ENCODE assay signal across 21 mouse cellular contexts in genomic region chr17:34427597-34427996, GRCm38 (mm10).
A peak's percentile ranks its signal among the peaks of the same experiment; 100 is the strongest.
DNase-seq lines count a peak whose midpoint lies in the region; ATAC-seq lines count a peak whose summit lies in the region.
"Had no signal": no experiment of that assay in that cellular context is flagged by ENCODE, and none has a peak within 500 bp of the region (broad histone marks: within the 10 kb centered on the region; RNA-seq: fewer than 3 reads in every experiment).

No protein-coding gene starts in this region.

- ATAC-seq in frontal cortex, adult (ENCODE audit: low TSS enrichment), result 0 out of 2 replicates have a peak, but pooled peaks have one; percentile 57
- ATAC-seq: forebrain, postnatal 0 days; intestine, embryonic 16.5 days; midbrain, embryonic 16.5 days had no signal

- no peak for DNase-seq in frontal cortex, postnatal 36 days (ENCODE audit: low spot score in 2 of 2)
- peak; percentile 15 to 37 for DNase-seq in right cerebral cortex, adult 2 months (ENCODE audit: low spot score in 2 of 2)
- no peak for DNase-seq in right cerebral cortex, postnatal 4 days
- DNase-seq in NIH3T3 (ENCODE audit: low read depth), result peak; percentile 39
- no peak for DNase-seq in T-cell, adult 2 months (ENCODE audit: low spot score)
- no peak for DNase-seq in spleen, postnatal 10 days (ENCODE audit: low spot score in 2 of 2)
- DNase-seq: cerebellum, adult 18-20 months; cerebellum, postnatal 10 days; forebrain, postnatal 0 days; gastrocnemius, postnatal 14 days; heart, postnatal 36 days; kidney, adult 9 months; kidney, postnatal 10 days; layer of hippocampus, postnatal 36 days; lung, postnatal 36 days; spleen, adult 18-20 months; thymus, adult 18-20 months; thymus, postnatal 25 days had no signal

Comparison
In these comparisons a context has a peak if more than half of its experiments do, and no peak if none do; other contexts are left out.
1. DNase-seq: peak in right cerebral cortex, adult 2 months (2 of 2) and NIH3T3 (single experiment); none in frontal cortex, postnatal 36 days (0 of 2), right cerebral cortex, postnatal 4 days (single experiment), T-cell, adult 2 months (single experiment) and spleen, postnatal 10 days (0 of 2).